Mouse (Mus musculus): ENCODE measurements around the gene Cltc.
"Not testable (repeated sequence)": the region's sequence is repeated elsewhere in the genome, so short reads cannot be mapped to it uniquely, and the experiment has no call there.

Cltc gene

DNA sequence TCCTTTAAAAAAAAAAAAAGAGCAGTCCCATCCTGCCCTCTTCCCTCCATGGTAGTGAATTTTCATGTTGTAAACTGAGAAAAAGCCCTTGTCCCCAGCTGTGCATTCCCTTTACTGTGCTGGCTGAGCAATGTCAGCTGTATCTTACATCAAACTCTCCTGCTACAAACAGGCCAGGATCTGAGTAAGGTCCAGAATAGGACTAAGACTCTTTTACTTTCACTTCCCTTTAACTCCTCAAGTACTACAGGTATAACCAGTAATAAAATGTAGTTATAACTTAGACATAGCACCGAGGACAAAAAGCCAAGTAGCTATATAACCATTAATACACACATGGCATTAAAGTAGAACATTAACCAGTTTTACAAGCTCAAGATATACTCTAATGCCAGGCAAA is 18.4 kb downstream of the Cltc start:
- in situ Hi-C loops (cut with MboI, MseI), result no loop called here

DNA sequence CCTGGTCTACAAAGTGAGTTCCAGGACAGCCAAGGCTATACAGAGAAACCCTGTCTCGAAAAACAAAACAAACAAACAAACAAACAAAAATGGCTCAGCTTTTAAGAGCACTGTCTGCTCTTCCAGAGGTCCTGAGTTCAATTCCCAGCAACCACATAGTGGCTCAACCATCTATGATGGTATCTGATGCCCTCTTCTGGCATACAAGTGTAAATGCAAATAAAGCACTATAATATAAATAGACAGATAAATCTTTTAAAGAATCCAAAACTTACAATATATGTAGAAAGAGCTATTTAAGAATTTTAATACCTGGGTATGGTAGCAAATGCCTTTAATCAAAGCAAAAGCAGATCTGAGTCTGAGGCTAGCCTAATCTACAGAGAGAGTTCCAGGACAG is 19.1 kb downstream of the Cltc start:
- in situ Hi-C loops (cut with MboI, MseI), result not testable (repeated sequence)

DNA sequence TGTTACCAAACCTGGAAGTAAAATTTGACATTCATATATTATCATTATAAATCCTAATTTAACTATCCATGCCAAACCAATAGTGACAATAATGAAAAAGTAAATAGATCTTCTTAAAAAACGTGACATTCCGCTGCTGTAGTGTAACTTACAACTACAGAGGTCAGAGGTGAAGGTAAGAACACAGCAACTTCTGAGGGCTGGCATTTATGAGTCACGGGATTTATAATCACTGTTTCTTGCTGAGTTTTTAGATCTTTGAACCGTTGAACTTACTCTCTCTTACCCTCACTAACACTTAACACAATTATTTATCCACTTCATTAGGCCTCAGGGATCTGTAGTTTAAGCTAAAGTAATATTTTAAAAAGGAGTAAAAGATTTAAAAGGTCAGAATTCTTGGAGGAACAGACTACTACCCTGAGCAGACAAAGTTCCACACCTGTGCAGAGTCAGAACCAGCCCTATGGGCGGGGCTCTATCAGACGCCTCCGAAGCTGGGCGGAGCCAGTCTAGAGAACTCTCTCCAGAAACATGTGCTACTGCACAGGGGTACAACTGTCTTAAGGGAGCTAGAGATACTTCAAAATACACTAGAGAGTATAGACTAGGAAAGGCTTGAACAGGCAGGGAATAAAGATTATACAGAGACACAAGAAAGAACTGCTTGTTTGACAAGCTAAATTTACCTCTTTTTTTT is 19.9 kb downstream of the Cltc start:
- in situ Hi-C loops (cut with MboI, MseI), result no loop called here

DNA sequence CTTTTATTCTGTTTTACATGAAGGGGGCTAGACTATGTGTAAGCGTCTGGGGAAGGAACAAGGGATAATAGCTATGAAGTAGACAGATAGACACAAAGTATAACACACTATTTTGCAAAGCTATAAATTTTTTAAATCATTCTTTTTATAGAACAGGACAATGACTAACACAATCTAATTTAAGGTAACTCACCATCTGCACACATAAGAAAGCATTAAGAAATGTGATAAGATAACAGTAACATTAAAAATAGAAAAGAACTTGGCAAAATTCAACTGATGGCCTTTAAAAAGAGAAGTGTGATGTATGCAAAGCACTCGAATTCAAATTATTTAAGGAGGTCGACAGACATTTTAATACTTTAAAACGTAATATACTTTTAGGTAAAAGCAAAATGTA is 22.4 kb downstream of the Cltc start:
- in situ Hi-C loops (cut with MboI, MseI), result no loop called here

DNA sequence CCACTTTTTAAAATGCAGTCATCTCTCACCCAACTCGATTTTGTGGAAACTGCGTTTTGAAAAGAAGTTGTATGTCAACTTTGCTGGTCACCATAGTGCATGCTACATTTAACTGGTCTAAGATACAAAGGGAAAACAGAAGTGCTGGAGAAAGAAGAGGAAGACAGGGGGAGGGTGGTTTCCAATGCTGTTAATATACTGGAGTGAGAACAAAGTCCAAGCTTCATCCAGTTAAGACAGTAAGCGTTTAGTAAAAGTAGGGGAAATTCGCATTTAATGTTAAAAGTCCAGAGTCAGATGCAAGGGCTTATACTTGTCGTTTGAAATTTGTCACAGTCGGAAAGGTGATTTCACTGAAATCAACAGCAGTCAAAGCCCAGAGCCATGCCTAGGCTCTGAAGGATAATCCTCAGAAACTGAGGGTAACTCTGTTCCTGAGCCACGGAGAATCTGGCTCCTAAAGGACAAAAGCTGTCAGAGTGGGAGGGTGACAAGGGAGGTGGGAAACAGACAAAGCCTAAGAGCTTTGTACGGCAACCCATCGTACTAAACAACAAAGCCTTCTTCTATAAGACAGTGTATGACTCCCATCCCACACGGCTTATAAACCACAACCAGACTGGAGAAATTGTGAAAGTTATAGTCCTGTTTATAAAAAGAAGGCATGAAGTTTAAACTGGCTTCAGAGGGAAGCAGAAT is 23.0 kb downstream of the Cltc start:
- in situ Hi-C loops (cut with MboI, MseI), result no loop called here

DNA sequence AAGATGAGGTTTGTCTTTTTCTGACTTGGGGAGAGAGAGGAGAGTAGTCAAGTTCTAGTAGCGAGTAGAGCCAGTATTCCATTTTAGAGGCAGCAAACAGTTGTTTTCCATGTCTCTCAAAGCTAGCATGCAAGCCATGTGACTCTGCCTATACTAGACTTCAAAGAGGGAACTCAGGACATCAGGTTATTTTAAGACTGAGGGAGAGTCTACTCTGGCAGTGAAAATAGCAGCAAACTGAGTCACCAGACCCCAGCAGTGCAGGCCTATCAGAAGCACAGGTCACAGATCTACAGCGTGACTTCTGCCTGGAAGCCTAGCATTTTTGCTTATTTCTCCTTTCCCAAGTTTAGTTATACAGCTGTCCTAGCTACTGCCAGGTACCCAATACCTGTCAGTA is 25.9 kb downstream of the Cltc start:
- in situ Hi-C loops (cut with MboI, MseI), result no loop called here

DNA sequence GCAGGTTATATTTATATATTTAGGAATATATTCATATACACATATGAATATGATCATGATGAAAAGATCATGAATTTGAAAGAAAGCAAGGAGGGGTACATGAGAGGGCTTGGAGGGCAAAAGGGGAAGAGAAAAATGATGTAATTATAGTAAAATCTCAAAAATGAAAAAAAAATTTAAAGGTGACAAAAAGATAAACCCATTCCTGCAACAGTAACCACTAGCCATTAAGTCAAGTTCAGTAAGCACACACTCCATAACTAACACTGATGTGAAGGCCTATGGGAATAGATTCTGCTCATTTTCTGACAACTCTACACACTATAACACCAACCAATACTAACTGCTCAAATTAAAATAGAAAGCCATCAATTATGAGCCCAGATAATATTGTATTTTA is 31.8 kb downstream of the Cltc start:
- in situ Hi-C loops (cut with MboI, MseI), result no loop called here

DNA sequence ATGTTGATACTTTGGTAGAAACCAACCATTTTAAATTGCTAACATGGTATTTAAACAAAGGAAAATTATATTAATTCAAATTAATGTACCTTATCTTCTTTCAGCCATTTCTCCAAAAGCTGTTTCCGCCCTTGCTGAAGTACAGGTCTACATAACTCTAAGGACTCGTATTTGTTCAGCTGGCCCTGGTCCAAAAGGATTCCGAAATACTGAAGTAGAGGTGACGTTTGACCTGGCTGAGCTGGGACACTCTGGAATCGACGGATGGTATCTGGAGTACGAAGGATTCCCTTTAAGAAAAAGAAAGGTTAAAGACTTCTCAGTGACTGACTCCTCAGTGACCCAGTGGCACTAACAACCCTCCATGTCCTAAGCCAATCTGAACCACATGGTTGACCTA is 32.4 kb downstream of the Cltc start:
- in situ Hi-C loops (cut with MboI, MseI), result no loop called here

DNA sequence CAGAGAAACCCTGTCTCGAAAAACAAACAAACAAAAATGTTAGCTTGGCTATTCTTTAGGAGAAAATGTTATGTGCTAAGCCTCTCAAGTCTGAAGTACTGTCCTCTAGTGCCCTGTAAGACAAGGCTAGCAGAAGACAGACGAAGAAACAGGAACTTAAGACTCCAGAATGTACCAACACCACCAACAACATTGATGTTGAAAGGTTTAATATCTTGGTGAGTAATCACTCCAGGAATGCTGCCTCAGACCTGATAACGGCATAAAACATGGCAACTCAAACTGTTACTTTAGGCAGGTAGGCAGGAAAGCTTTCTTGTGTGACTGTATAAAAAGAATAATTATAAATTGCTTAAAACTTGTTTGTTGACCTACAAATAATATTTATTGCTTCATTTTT is 33.4 kb downstream of the Cltc start:
- in situ Hi-C loops (cut with MboI, MseI), result no loop called here

DNA sequence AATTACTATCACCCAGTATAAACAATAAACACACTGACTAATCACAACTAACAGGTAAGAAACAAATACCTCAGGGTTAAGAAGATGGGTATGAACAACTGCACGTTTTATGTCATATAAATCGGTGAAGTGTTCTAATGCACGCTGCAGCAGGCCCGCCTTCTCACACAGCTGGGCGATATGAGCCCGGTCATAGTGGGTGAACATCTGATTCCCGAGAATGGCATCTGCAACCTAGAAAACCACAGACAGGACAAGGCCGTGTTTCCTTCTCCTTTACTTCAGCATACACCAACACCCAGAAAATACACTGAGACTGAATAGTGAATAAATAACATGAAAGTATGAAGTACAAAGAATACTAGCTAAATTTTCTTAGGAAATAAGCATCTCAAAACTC is 38.0 kb downstream of the Cltc start:
- in situ Hi-C loops (cut with MboI, MseI), result no loop called here

DNA sequence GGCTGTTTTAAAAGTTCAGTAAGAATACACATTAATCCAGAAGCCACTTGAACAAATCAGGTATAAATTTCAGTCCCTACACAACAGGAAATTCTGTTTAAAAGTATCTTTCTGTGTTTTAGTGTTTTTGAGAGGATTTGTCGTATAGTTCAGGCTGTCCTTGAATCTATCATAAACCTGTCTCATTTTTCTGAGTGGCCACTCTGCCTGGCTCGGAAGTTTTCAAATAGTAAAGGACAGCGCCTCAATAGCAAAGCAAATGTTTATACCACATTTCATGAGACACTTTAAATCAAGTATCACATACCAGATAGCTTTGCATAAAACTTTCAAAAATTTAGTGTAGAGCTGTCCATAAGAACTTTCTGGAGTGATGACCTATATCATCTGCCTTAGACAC is 39.0 kb downstream of the Cltc start:
- in situ Hi-C loops (cut with MboI, MseI), result no loop called here

DNA sequence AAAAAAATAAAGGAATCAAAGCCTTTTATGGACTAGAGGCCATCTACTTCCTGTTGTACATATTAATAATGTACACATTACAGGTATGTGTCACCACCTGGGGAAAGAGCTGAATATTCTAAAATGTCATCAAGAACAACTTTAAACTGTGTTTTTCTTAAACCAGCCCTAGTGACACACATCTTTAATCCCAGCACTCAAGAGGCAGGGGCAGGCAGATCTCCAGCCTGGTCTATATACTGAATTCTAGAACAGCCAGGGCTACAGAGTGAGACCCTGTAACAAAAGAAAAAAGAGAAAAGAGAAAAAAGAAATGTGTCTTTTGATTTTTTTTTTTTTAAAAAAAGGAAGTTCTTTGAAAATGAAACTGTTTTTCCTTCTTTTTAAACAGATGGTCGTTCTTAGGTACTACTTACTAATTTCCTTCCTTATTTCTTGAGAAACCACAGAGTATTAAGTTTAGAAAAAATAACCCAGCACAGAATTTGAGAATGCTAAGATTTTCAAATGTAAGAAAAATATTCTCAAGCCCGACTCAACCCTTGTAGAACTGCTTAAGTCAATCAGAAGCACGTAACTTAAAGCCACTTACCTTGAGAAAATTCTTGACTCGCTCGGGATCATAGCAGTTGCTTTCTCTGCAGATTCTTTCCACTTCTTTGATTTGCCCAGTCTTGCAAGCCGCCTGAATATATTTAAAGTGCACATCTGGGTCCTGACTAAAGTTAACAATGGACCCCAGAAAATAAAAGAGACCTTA is 39.9 kb downstream of the Cltc start:
- in situ Hi-C loops (cut with MboI, MseI), result no loop called here

DNA sequence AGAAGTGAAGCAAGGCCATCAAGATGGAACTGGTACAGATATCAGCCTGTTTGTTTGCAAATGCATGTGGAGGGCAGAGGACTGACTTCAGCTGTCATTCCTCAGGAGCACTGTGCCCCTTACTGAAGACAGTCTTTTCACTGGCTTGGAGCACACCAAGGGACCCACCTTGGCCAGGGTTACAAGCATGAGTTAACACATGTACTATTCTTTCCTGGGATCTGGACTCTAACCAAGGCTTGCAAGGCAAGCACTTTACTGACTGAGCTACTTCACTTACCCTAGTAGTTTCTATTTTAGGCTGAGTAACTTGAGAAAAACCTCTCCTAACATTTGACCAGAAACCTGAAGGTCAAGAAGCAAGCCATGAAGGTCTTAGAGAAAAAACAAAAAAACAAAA is 42.8 kb downstream of the Cltc start:
- in situ Hi-C loops (cut with MboI, MseI), result no loop called here

DNA sequence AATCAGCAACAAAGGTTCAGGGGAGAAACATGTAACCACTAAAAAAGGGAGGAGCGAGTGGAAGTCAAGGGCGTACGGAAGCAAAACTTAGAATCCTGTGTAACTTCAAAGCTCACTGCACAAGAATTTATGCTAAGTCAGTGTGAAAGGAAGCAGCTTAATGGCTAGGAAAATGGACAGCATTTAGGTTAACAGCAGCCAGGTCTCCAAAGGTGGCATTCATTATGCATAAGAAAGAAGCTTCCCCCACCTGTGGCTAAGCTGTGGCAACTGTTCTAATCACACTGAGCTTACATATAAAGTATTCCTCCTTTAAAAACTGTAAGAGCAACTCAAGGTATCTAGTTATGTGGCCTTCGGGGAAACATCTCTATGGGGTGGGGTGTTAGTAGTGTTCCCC is 56.2 kb downstream of the Cltc start:
- in situ Hi-C loops (cut with MboI, MseI), result loop anchor here (10.0 kb wide), 1 partner anchor 404 kb away; the partner anchor contains the start of genes Prr11 and Ska2

DNA sequence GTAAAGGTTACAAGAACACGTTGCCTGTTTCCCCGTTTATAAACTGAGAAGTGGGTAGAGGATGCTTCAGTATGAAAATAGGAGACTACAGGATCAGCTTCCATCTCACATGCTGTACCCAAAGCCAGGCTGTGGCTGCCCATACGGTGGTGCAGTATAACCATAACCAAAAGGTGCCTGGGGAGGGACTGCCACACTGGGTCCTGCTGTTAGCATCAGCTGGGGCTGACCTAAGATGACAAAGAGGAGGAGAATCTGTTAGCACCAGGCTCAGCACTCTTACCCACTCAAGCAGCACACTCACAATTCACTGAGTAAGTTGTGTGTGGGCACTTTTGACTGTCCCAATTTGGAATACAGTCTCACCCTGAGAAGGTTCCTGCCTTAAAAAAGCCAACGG is 61.9 kb downstream of the Cltc start:
- in situ Hi-C loops (cut with MboI, MseI), result no loop called here

DNA sequence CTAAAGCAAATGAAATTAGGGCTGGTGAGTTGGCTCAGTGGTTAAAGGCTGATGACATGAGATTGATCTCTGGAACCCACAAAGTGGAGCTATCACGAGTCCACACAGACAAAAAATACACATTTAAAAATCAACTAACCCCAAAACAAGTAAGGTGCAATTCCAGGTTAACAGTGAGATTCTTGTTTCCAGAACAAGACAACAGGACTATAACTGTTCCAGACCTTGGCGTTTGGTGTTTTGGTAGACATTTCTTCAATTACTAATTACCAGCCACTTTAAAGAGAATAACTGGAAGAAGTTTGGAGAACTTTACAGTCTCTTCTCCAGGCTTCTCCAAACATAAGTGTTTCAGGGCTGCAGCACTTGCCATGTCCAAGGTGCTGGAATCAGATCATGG is 64.8 kb downstream of the Cltc start:
- in situ Hi-C loops (cut with MboI, MseI), result no loop called here

DNA sequence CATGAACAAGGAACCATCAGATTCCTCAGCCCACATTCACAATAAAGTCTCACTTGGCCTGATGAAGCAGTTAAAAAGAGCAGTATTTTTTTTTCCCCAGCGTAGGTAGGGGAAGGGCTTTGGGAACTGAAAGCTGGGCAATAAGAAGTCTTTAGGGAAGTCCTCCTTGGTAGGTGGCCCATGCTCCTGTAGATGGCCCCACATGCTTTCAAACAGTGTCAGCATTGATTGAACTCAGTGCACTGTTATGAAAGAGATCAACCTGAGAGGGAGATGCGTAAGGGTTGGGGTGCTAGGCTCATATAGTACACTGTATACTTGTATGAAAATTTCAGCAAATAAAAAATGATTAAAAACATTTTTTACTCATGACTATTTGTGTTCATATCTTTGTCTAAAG is 65.4 kb downstream of the Cltc start:
- in situ Hi-C loops (cut with MboI, MseI), result no loop called here

DNA sequence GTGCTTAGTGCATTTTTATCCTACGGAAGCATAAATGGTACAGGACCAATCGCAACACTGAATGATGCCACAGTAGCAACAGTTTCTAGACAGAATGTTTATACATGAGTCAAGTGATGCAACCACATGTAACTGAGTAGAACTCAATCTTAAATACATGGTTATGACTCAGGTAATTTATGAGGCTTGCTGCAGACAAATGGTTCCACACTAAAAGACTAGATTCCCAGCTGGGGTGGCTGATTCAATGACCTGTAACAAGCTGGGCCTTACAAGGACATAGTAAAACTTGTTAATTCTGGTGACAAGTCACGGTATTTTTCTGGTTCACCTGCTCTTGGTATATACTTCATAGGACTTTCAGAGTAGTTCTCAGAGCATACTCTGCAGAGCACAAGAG is 65.9 kb downstream of the Cltc start:
- in situ Hi-C loops (cut with MboI, MseI), result no loop called here

DNA sequence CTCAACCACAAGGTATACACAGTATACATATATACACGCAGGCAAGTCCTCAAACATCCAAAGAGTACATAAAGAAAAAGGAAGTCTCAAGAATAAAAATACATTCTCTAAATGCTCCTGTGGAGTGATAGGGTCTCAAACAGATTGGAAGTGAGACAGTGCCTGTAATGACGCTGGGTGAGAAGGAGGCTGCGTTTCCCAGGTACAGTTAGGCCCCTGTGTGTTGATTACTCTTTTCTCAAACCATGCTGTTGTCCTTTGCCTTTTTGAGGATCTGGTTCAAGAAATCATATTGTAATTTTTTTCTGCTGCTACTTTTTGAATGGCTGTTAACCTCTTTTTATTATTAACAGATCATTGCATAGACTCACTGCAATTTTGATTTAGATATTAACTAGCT is 67.0 kb downstream of the Cltc start:
- in situ Hi-C loops (cut with MboI, MseI), result no loop called here

DNA sequence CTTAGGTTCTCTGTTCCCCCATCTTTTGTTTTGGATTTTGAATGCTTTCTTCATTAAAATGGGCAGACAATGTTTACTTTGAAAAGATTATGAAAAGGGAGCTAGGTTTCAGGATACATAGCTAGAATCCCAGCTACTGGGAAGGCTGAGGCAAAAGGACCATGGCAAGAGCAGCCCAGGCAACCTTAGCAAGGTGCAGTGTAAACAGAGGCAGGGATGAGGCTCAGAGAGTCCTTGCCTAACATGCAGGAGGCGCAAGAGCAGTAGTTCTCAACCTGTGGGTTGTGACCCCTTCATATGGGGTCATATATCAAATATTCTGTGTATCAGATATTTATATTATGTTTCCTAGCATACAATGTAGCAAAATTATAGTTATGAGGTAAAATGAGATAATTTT is 72.0 kb downstream of the Cltc start:
- in situ Hi-C loops (cut with MboI, MseI), result no loop called here

DNA sequence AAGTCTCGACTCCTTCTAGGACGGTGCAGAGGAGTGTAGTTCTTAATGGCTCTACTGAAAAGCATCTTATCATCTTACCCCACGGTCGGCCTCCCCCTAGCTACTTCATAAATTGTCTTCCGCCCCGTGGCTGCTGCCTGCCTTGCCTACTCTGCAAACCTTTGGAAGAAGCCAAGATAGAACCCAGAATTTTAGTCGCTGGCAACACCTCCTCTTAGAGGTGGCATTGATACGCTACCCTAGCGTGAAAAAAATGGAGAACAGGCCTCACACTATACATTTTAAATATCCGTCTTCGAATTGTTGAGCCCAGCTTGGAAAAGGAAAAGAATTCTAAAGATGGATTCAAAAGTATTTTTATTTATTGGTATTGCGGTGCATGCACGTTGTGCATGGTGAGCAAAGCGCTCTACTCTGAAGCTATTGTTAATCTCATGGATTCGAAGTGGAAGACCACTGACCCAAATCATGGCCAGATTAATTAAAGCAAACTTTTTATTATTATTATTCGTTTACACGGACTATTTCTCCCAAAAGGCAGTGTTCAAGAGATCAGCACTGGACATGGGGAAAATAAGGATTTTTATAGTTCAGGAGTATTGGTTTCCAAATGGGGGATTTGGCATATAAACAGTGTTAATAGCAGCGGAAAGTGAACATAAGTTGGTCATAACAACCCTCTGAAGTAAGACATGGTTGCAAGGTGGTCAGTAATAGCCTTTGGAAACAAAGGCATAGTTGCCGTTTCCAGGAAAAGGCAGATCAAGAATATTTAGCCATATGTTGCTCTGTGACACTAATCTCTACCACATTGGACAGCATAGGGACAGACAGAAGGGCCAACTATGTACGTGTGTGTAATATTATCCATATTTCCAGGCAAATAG is 73.0 kb downstream of the Cltc start:
- in situ Hi-C loops (cut with MboI, MseI), result no loop called here
